14 mouse cellular contexts compared by ENCODE assay signal in the genomic region with DNA sequence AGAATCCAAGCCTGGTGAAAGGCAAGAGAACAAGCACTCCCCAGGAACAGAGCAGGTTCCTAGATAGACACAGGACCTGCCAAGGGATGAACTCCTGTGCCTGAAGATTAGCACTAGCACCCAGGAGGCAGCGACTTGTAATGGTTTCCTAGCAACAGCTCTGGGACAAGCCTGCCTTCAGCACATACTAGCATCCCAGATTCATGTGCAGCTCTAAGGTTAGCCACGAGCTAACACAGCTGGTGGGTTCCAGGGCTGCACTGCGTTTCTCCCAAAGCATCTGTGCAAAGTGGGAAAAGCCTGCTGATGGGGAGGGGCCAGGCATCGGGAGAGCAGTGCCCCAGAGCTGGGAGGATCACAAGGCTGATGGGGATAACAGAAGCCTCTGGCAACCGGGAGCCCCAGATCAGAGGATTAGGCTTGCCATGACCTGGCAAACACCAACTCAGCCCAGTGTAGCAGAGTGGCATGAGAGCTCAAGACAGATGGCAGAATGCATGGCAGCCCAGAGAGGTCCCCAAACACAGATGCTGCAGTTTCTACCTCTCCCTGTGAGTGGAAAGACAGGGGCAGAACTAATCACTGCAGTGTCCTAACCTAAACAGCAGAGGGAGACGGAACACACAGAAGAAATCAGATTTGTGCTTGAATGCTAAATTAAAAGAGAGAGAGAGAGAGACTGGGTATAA. TPM values are rescaled to one million over a fixed set of nuclear protein-coding genes. Genes with fewer than 3 reads are reported as not detected.
A peak's percentile ranks its signal among the peaks of the same experiment; 100 is the strongest.
DNase-seq lines count a peak whose midpoint lies in the region; ATAC-seq and TF ChIP-seq lines count a peak whose summit lies in the region.
"Had no signal": no experiment of that assay in that cellular context is flagged by ENCODE, and none has a peak within 500 bp of the region (broad histone marks: within the 10 kb centered on the region; RNA-seq: fewer than 3 reads in every experiment).

No protein-coding gene starts in this region.

- H3K79me2 ChIP-seq in heart, adult 2 months (replicated peaks; ENCODE audit: control insufficient read depth, insufficient read depth, low read length), result no peaks in the 10 kb centered on the region
- H3K79me2 ChIP-seq in liver, adult 2 months (ENCODE audit: control insufficient read depth, insufficient read depth, low read length), result no peaks in the 10 kb centered on the region

- TF ChIP-seq POLR2A in heart, adult 2 months (IDR thresholded peaks at IDR 0.05; ENCODE audit: insufficient read depth, low read depth, low read length), result no peak
- TF ChIP-seq POLR2A in liver, adult 2 months (IDR thresholded peaks at IDR 0.05; ENCODE audit: extremely low read depth, insufficient read depth, low read length), result no peak

- no peaks in the 10 kb centered on the region for H3K36me3 ChIP-seq in heart, adult 2 months (ENCODE audit: control insufficient read depth, insufficient read depth, low read length)
- no peaks in the 10 kb centered on the region for H3K36me3 ChIP-seq in liver, adult 2 months (ENCODE audit: control insufficient read depth, insufficient read depth, low read length)
- H3K36me3 ChIP-seq in liver, postnatal 0 days (replicated peaks; ENCODE audit: insufficient read depth, low read length), result no peaks in the 10 kb centered on the region
- H3K36me3 ChIP-seq in hindbrain, postnatal 0 days (ENCODE audit: insufficient read depth, low read length), result no peaks in the 10 kb centered on the region

- no peak overlapping the region for H3K4me3 ChIP-seq in heart, adult 2 months
- no peak overlapping the region for H3K4me3 ChIP-seq in liver, adult 2 months (ENCODE audit: insufficient read depth, low read depth, low read length)
- no peak overlapping the region for H3K4me3 ChIP-seq in liver, postnatal 0 days (ENCODE audit: low read depth, low read length)
- H3K4me3 ChIP-seq in hindbrain, postnatal 0 days (ENCODE audit: low read length), result no peak overlapping the region

- intact Hi-C loops in heart, adult 2 months (cut with DNase I), result no loop called here

- H3K27ac ChIP-seq in heart, adult 2 months, result no peak overlapping the region
- H3K27ac ChIP-seq in liver, adult 2 months (replicated peaks; ENCODE audit: insufficient read depth, low read depth, low read length), result no peak overlapping the region
- H3K27ac ChIP-seq in liver, postnatal 0 days (ENCODE audit: low read depth), result no peak overlapping the region
- H3K27ac ChIP-seq in hindbrain, postnatal 0 days, result no peak overlapping the region

- no peak for DNase-seq in heart, adult 2 months
- no peak for DNase-seq in heart, adult 11 months
- DNase-seq in liver, adult 2 months (ENCODE audit: extremely low read depth, low read depth, low spot score), result peak; percentile 6
- DNase-seq in liver, postnatal 0 days, result no peak
- peak; percentile 37 for DNase-seq in NIH3T3 (ENCODE audit: low read depth)
- DNase-seq in hindbrain, postnatal 0 days (ENCODE audit: low spot score), result peak; percentile 60
- DNase-seq in adrenal gland, adult 18-20 months (ENCODE audit: low spot score in 2 of 2), result no peak
- no peak for DNase-seq in cerebellum, adult 8-10 months
- DNase-seq: adrenal gland, postnatal 36 days; heart, postnatal 14 days; right cerebral cortex, postnatal 14 days had no signal

- 57% methylated on average over 6 of the region's 6 CpGs for WGBS in heart, adult 2 months
- 72% methylated on average over 6 of the region's 6 CpGs for WGBS in liver, adult 2 months
- WGBS in liver, postnatal 0 days (ENCODE audit: insufficient replicate concordance), result 58% methylated on average over 6 of the region's 6 CpGs
- WGBS in hindbrain, postnatal 0 days, result 43% methylated on average over 6 of the region's 6 CpGs

- H3K9me3 ChIP-seq in liver, postnatal 0 days (ENCODE audit: low read length), result 0 out of 2 replicates have a peak, but pooled peaks cover 3% of the 10 kb centered on the region
- H3K9me3 ChIP-seq in hindbrain, postnatal 0 days (ENCODE audit: low read length), result peaks cover 6% of the 10 kb centered on the region; the same call in 1 of the 2 replicates

- no peak overlapping the region for H3K9ac ChIP-seq in heart, adult 2 months (ENCODE audit: low read depth, low read length)
- H3K9ac ChIP-seq in liver, adult 2 months (ENCODE audit: low read depth, low read length), result no peak overlapping the region
- H3K9ac ChIP-seq in liver, postnatal 0 days (replicated peaks), result no peak overlapping the region
- no peak overlapping the region for H3K9ac ChIP-seq in hindbrain, postnatal 0 days (replicated peaks; ENCODE audit: low read length)

- no peak overlapping the region for H3K4me2 ChIP-seq in liver, postnatal 0 days (ENCODE audit: low read depth, low read length)
- no peak overlapping the region for H3K4me2 ChIP-seq in hindbrain, postnatal 0 days (ENCODE audit: low read depth, low read length)

- no peak for ATAC-seq in liver, postnatal 0 days
- ATAC-seq in hindbrain, postnatal 0 days, result peak; percentile 77

- no peaks in the 10 kb centered on the region for H3K27me3 ChIP-seq in heart, adult 2 months (ENCODE audit: control insufficient read depth, insufficient read depth, low read length)
- no peaks in the 10 kb centered on the region for H3K27me3 ChIP-seq in liver, adult 2 months (ENCODE audit: control insufficient read depth, insufficient read depth, low read length)
- H3K27me3 ChIP-seq in liver, postnatal 0 days (ENCODE audit: insufficient read depth, low read length), result no peaks in the 10 kb centered on the region
- H3K27me3 ChIP-seq in hindbrain, postnatal 0 days (ENCODE audit: insufficient read depth, low read length), result no peaks in the 10 kb centered on the region

- no peak for TF ChIP-seq EP300 in heart, adult 2 months (IDR thresholded peaks at IDR 0.05; ENCODE audit: insufficient read depth, low read depth, low read length)
- no peak for TF ChIP-seq EP300 in liver, postnatal 0 days (IDR thresholded peaks at IDR 0.05; ENCODE audit: low read depth)

- TF ChIP-seq CTCF in heart, adult 2 months (IDR thresholded peaks at IDR 0.05), result peak; percentile 51
- TF ChIP-seq CTCF in liver, adult 2 months (IDR thresholded peaks at IDR 0.05; ENCODE audit: low read depth, low read length), result no peak
- TF ChIP-seq CTCF in liver, postnatal 0 days (IDR thresholded peaks at IDR 0.05; ENCODE audit: low read depth), result no peak
- TF ChIP-seq CTCF in hindbrain, postnatal 0 days (IDR thresholded peaks at IDR 0.05; ENCODE audit: low read depth), result peak; percentile 68

- H3K4me1 ChIP-seq in heart, adult 2 months (ENCODE audit: control insufficient read depth, insufficient read depth, low read length), result no peaks in the 10 kb centered on the region
- H3K4me1 ChIP-seq in liver, adult 2 months (ENCODE audit: control insufficient read depth, insufficient read depth, low read length), result no peaks in the 10 kb centered on the region
- H3K4me1 ChIP-seq in liver, postnatal 0 days (ENCODE audit: insufficient read depth), result no peaks in the 10 kb centered on the region
- H3K4me1 ChIP-seq in hindbrain, postnatal 0 days (ENCODE audit: insufficient read depth, low read length), result no peaks in the 10 kb centered on the region

RNA-seq across cellular contexts. Expression of gene Ddo, which starts 25.0 kb away (rescaled TPM):
- 10 to 100 TPM; 33.8 to 34.1 TPM for total RNA-seq in heart, adult 2 months (2021)
- polyA plus RNA-seq in heart, adult 2 months (2012; rRNA removed), result 33.5 and 62.6 TPM in 2 replicates
- 17.0 and 19.0 TPM in 2 replicates for total RNA-seq in liver, adult 2 months (2014; rRNA removed)
- 16.0 and 21.3 TPM in 2 replicates for polyA plus RNA-seq in liver, adult 2 months (2012; rRNA removed)
- polyA plus RNA-seq in liver, postnatal 0 days (2015; fragmentation: Nextera tagmentation; extraction: Ambion mirVana), result 0.86 and 1.2 TPM in 2 replicates
- 3.8 and 6.0 TPM in 2 replicates for total RNA-seq in hindbrain, postnatal 0 days (2014; rRNA removed)
- 4.2 and 4.8 TPM in 2 replicates for polyA plus RNA-seq in hindbrain, postnatal 0 days (2015; fragmentation: Nextera tagmentation; extraction: Ambion mirVana)
- 10 to 100 TPM; 10.2 to 25.2 TPM for total RNA-seq in adrenal gland, adult 18-20 months (2021)
- total RNA-seq: monocyte, adult 5-6 weeks had no signal

RNA-seq across cellular contexts. Expression of gene Slc22a16, which starts 34.7 kb away (rescaled TPM):
- not detected for total RNA-seq in heart, adult 2 months (2021)
- 0.04 TPM in 1 of 2 replicates, not detected in the other for polyA plus RNA-seq in heart, adult 2 months (2012; rRNA removed)
- not detected in 2 replicates for total RNA-seq in liver, adult 2 months (2014; rRNA removed)
- not detected in 2 replicates for polyA plus RNA-seq in liver, adult 2 months (2012; rRNA removed)
- not detected in 2 replicates for polyA plus RNA-seq in liver, postnatal 0 days (2015; fragmentation: Nextera tagmentation; extraction: Ambion mirVana)
- total RNA-seq in hindbrain, postnatal 0 days (2014; rRNA removed), result not detected in 2 replicates
- polyA plus RNA-seq in hindbrain, postnatal 0 days (2015; fragmentation: Nextera tagmentation; extraction: Ambion mirVana), result not detected in 2 replicates
- not detected for total RNA-seq in adrenal gland, adult 18-20 months (2021)
- total RNA-seq: adrenal gland, postnatal 36 days; heart, postnatal 14 days; monocyte, adult 5-6 weeks had no signal
- polyA plus RNA-seq: large intestine, adult 2 months; liver, embryonic 16.5 days had no signal

Comparison
In these comparisons a context has a peak if more than half of its experiments do, and no peak if none do; other contexts are left out.
1. DNase-seq: peak in liver, adult 2 months (single experiment), NIH3T3 (single experiment) and hindbrain, postnatal 0 days (single experiment); none in heart, adult 2 months (0 of 2), heart, adult 11 months (single experiment), liver, postnatal 0 days (single experiment), adrenal gland, adult 18-20 months (0 of 2) and cerebellum, adult 8-10 months (single experiment).
2. CTCF ChIP-seq: peak in heart, adult 2 months (single experiment) and hindbrain, postnatal 0 days (single experiment); none in liver, adult 2 months (single experiment) and liver, postnatal 0 days (single experiment).